Mouse (Mus musculus) inflammation-experienced regulatory T-cells, adult 16 weeks (primary cell): ENCODE data around the gene Gm20806. TPM values are rescaled to one million over a fixed set of nuclear protein-coding genes. Genes with fewer than 3 reads are reported as not detected.

Source experiments
- polyA plus RNA-seq: library from polyadenylated mRNA; unstranded; fragments of 100-300 nt; shearing (Covaris generic); gene quantifications from one replicate; pipeline ENCODE4 v1.2.1, GENCODE M21; 2017

Gm20806 gene
- not detected for polyA plus RNA-seq

DNA sequence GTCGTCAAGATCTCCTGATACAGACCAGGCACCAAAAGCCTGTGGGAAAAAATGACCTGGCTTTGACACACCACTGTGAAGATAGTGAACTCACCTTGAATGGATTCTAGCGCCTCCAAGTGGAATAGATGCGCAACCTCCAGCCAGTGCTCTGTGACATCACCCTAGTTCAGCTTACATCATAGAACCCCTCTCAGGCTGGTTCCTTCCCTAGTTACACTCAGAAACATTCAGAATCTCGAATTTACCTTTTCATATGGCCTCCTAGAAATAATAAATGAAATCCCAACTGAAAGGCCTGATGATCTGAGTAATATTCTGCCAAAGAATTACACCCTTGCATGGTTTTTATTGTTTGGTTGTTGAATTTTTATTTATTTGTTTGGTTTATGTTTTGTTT, at the start of gene Gm20806:
Gene Gm20806, minus strand, starts transcription at position 101 of the 400 bp plus-strand sequence.

